ENCODE assay signal across 16 mouse cellular contexts in the genomic region with DNA sequence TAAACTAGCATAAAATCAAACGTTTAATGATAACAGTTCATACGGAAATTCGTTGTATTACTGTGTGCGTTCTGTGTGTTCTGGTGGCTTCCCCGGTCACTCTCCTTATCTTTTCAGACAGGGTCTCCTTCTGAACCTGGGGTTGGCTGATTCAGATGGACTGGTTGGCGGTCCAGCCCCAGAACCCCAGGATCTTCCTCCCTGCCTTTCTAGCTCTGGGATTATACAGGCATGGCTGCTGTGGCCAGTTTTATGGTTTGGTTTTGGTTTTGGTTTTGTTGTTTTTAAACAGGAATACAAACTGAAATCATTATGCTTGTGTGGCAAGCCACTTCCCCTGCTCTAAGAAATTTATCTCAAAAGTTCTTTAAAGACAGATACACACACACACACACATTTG. TPM values are rescaled to one million over a fixed set of nuclear protein-coding genes. Genes with fewer than 3 reads are reported as not detected.
DNase-seq lines count a peak whose midpoint lies in the region; ATAC-seq and TF ChIP-seq lines count a peak whose summit lies in the region.
"Had no signal": no experiment of that assay in that cellular context is flagged by ENCODE, and none has a peak within 500 bp of the region (broad histone marks: within the 10 kb centered on the region; RNA-seq: fewer than 3 reads in every experiment).

No protein-coding gene starts in this region.

- no peak for DNase-seq in heart, adult 11 months
- DNase-seq in MEL (ENCODE audit: low read depth, low spot score), result no peak
- peak; percentile 59 for DNase-seq in naive thymus-derived CD4-positive, alpha-beta T cell, adult 2 months (ENCODE audit: low read depth)
- no peak for DNase-seq in cerebellum, adult 9-10 months
- no peak for DNase-seq in frontal cortex, postnatal 25 days (ENCODE audit: low spot score in 2 of 2)
- no peak for DNase-seq in right cerebral cortex, adult 18-20 months
- DNase-seq: adrenal gland, postnatal 10 days; thymus, adult 2 months had no signal

- H3K36me3 ChIP-seq in heart, embryonic 15.5 days, result no peaks in the 10 kb centered on the region
- H3K36me3 ChIP-seq in MEL (ENCODE audit: control insufficient read depth in 1 of 2, insufficient read depth in 2 of 2, low read length in 2 of 2), result peaks cover 0 to 43% of the 10 kb centered on the region in 2 experiments; a peak in 2 of 4 replicates
- no peaks in the 10 kb centered on the region for H3K36me3 ChIP-seq in intestine, embryonic 15.5 days
- H3K36me3 ChIP-seq: forebrain, embryonic 15.5 days had no signal

- H3K4me3 ChIP-seq in heart, embryonic 15.5 days, result no peak overlapping the region
- H3K4me3 ChIP-seq in MEL (ENCODE audit: control insufficient read depth in 1 of 2, insufficient read depth in 1 of 2, low read depth in 2 of 2, low read length in 2 of 2), result peak overlapping the region; percentile 40 to 46
- H3K4me3 ChIP-seq in intestine, embryonic 15.5 days (replicated peaks), result no peak overlapping the region
- H3K4me3 ChIP-seq: forebrain, embryonic 15.5 days had no signal

- H3K4me2 ChIP-seq in heart, embryonic 15.5 days, result peak overlapping the region; percentile 88; the same call in 1 of the 2 replicates
- peak overlapping the region; percentile 96 for H3K4me2 ChIP-seq in intestine, embryonic 15.5 days (replicated peaks)
- H3K4me2 ChIP-seq: forebrain, embryonic 15.5 days had no signal

- TF ChIP-seq CTCF in MEL (IDR thresholded peaks at IDR 0.05 in 2 of 3, conservative IDR thresholded peaks at IDR 0.05 in 1 of 3; ENCODE audit: control insufficient read depth in 1 of 3, insufficient read depth in 1 of 3, low read depth in 2 of 3, low read length in 3 of 3, poor library complexity in 1 of 3, severe bottlenecking in 1 of 3), result no peak

- no peak for ATAC-seq in heart, embryonic 15.5 days (replicated peaks; ENCODE audit: insufficient number of reproducible peaks, insufficient read depth, low FRiP score, low read depth)
- ATAC-seq in intestine, embryonic 15.5 days, result no peak
- ATAC-seq: forebrain, embryonic 15.5 days; midbrain, embryonic 16.5 days had no signal

- no peak overlapping the region for H3K9ac ChIP-seq in heart, embryonic 15.5 days
- H3K9ac ChIP-seq in MEL (ENCODE audit: control insufficient read depth, low read depth, low read length, poor library complexity, severe bottlenecking), result peak overlapping the region; percentile 69
- H3K9ac ChIP-seq in intestine, embryonic 15.5 days, result no peak overlapping the region
- H3K9ac ChIP-seq: forebrain, embryonic 15.5 days had no signal

- peak; percentile 39 to 47; a peak in 1 of 4 replicates for TF ChIP-seq EP300 in MEL (IDR thresholded peaks at IDR 0.05; ENCODE audit: low read depth in 1 of 2, low read length in 2 of 2)

- 66% methylated on average over 6 of the region's 6 CpGs for WGBS in heart, embryonic 15.5 days
- 58% methylated on average over 6 of the region's 6 CpGs for WGBS in intestine, embryonic 15.5 days

- H3K79me2 ChIP-seq in MEL (ENCODE audit: control insufficient read depth, insufficient read depth, low read length, poor library complexity), result peaks cover 3% of the 10 kb centered on the region

- H3K27ac ChIP-seq in heart, embryonic 15.5 days, result no peak overlapping the region
- peak overlapping the region; percentile 97 for H3K27ac ChIP-seq in MEL (ENCODE audit: control insufficient read depth, low read depth, low read length)
- no peak overlapping the region for H3K27ac ChIP-seq in intestine, embryonic 15.5 days
- H3K27ac ChIP-seq: forebrain, embryonic 15.5 days had no signal

- H3K9me3 ChIP-seq in heart, embryonic 15.5 days (replicated peaks), result no peaks in the 10 kb centered on the region
- H3K9me3 ChIP-seq in MEL (replicated peaks; ENCODE audit: insufficient read depth, low read length), result no peaks in the 10 kb centered on the region
- no peaks in the 10 kb centered on the region for H3K9me3 ChIP-seq in intestine, embryonic 15.5 days
- H3K9me3 ChIP-seq: forebrain, embryonic 15.5 days had no signal

- no peak for TF ChIP-seq POLR2A in MEL (IDR thresholded peaks at IDR 0.05; ENCODE audit: control insufficient read depth in 1 of 2, insufficient read depth in 1 of 2, low read depth in 1 of 2, low read length in 2 of 2, poor library complexity in 1 of 2)

- TF ChIP-seq RAD21 in MEL (IDR thresholded peaks at IDR 0.05; ENCODE audit: low read depth, low read length), result no peak

- peaks cover 37% of the 10 kb centered on the region for H3K4me1 ChIP-seq in heart, embryonic 15.5 days (replicated peaks)
- peaks cover 30 to 45% of the 10 kb centered on the region in 2 experiments for H3K4me1 ChIP-seq in MEL (ENCODE audit: control insufficient read depth in 1 of 2, insufficient read depth in 2 of 2, low read length in 2 of 2)
- peaks cover 35% of the 10 kb centered on the region for H3K4me1 ChIP-seq in intestine, embryonic 15.5 days (replicated peaks)

- no peaks in the 10 kb centered on the region for H3K27me3 ChIP-seq in heart, embryonic 15.5 days
- no peaks in the 10 kb centered on the region for H3K27me3 ChIP-seq in MEL (ENCODE audit: control insufficient read depth in 1 of 2, insufficient read depth in 2 of 2, low read length in 2 of 2)
- H3K27me3 ChIP-seq in intestine, embryonic 15.5 days (replicated peaks), result no peaks in the 10 kb centered on the region
- H3K27me3 ChIP-seq: forebrain, embryonic 15.5 days had no signal

TF ChIP-seq in MEL, 35 proteins besides CTCF, POLR2A, EP300 and RAD21:
- TF ChIP-seq TCF12 (IDR thresholded peaks at IDR 0.05; ENCODE audit: low read depth, low read length) (0 out of 2 replicates have a peak, but pooled peaks have one; percentile 48), MXI1 (IDR thresholded peaks at IDR 0.05; ENCODE audit: low read depth, low read length) (peak; percentile 6; the same call in 1 of the 2 replicates), MEF2A (IDR thresholded peaks at IDR 0.05; ENCODE audit: extremely low read depth, insufficient replicate concordance, low read depth, low read length, poor library complexity, severe bottlenecking) (no peak), UBTF (IDR thresholded peaks at IDR 0.05; ENCODE audit: borderline replicate concordance, insufficient read depth, low read depth, low read length) (no peak), MAX (IDR thresholded peaks at IDR 0.05; ENCODE audit: low read length) (no peak), ELF1 (IDR thresholded peaks at IDR 0.05; ENCODE audit: low read depth, low read length) (no peak), MYB (IDR thresholded peaks at IDR 0.05; ENCODE audit: low read depth, low read length) (no peak), ZC3H11A (IDR thresholded peaks at IDR 0.05; ENCODE audit: low read depth, low read length) (no peak), RCOR1 (IDR thresholded peaks at IDR 0.05; ENCODE audit: low read depth, low read length) (no peak), ZMIZ1 (IDR thresholded peaks at IDR 0.05; ENCODE audit: low read depth, low read length) (no peak), TAL1 (IDR thresholded peaks at IDR 0.05; ENCODE audit: low read length) (peak; percentile 78), POLR2AphosphoS5 (IDR thresholded peaks at IDR 0.05; ENCODE audit: borderline replicate concordance, low read depth, low read length) (no peak), ZKSCAN1 (IDR thresholded peaks at IDR 0.05; ENCODE audit: low read depth, low read length) (no peak), NELFE (IDR thresholded peaks at IDR 0.05; ENCODE audit: low read depth, low read length) (no peak; the same call in 1 of the 2 replicates), ZNF384 (IDR thresholded peaks at IDR 0.05; ENCODE audit: low read depth, low read length) (no peak), POLR2AphosphoS2 (IDR thresholded peaks at IDR 0.05; ENCODE audit: low read length) (no peak), BHLHE40 (IDR thresholded peaks at IDR 0.05; ENCODE audit: borderline replicate concordance, low read depth, low read length) (no peak), CHD2 (IDR thresholded peaks at IDR 0.05; ENCODE audit: low read length) (no peak)

RNA-seq across cellular contexts. Expression of a gene that starts 3.0 kb away (rescaled TPM):
- polyA plus RNA-seq in heart, embryonic 15.5 days (2015; fragmentation: Nextera tagmentation; extraction: Ambion mirVana), result 44.3 and 53.2 TPM in 2 replicates
- total RNA-seq in MEL (2012; rRNA removed), result 22.8 and 30.6 TPM in 2 replicates
- 10 to 100 TPM in 1 of 2 experiments, not detected in 1; 25.0 TPM for polyA plus RNA-seq in MEL (2012; ENCODE audit: insufficient read depth in 1 of 2, insufficient read length in 2 of 2, low read depth in 1 of 2, low replicate concordance in 2 of 2, missing spikeins in 1 of 2)
- 85.4 and 88.7 TPM in 2 replicates for polyA plus RNA-seq in intestine, embryonic 15.5 days (2015; fragmentation: Nextera tagmentation; extraction: Ambion mirVana)

RNA-seq across cellular contexts. Expression of a gene that starts 23.1 kb away (rescaled TPM):
- not detected in 2 replicates for polyA plus RNA-seq in heart, embryonic 15.5 days (2015; fragmentation: Nextera tagmentation; extraction: Ambion mirVana)
- not detected in 2 replicates for total RNA-seq in MEL (2012; rRNA removed)
- polyA plus RNA-seq in MEL (2012; ENCODE audit: insufficient read depth in 1 of 2, insufficient read length in 2 of 2, low read depth in 1 of 2, low replicate concordance in 2 of 2, missing spikeins in 1 of 2), result under 1 TPM in 1 of 2 experiments, not detected in 1; 0.04 TPM
- not detected in 2 replicates for polyA plus RNA-seq in intestine, embryonic 15.5 days (2015; fragmentation: Nextera tagmentation; extraction: Ambion mirVana)
- total RNA-seq: adrenal gland, postnatal 10 days; hematopoietic stem cell, adult 5-6 weeks; layer of hippocampus, adult 8-10 months had no signal
- polyA plus RNA-seq: cortical plate, adult 2 months; forebrain, embryonic 15.5 days; limb, embryonic 11.5 days; midbrain, embryonic 16.5 days had no signal

RNA-seq across cellular contexts. Expression of a gene that starts 44.0 kb away (rescaled TPM):
- 130 and 146 TPM in 2 replicates for polyA plus RNA-seq in heart, embryonic 15.5 days (2015; fragmentation: Nextera tagmentation; extraction: Ambion mirVana)
- total RNA-seq in MEL (2012; rRNA removed), result 426 and 451 TPM in 2 replicates
- 100 to 1,000 TPM in 1 of 2 experiments, not detected in 1; 589 TPM for polyA plus RNA-seq in MEL (2012; ENCODE audit: insufficient read depth in 1 of 2, insufficient read length in 2 of 2, low read depth in 1 of 2, low replicate concordance in 2 of 2, missing spikeins in 1 of 2)
- 260 and 272 TPM in 2 replicates for polyA plus RNA-seq in intestine, embryonic 15.5 days (2015; fragmentation: Nextera tagmentation; extraction: Ambion mirVana)

Comparison
In these comparisons a context has a peak if more than half of its experiments do, and no peak if none do; other contexts are left out.
1. H3K4me3 ChIP-seq: peak in MEL (2 of 2); none in heart, embryonic 15.5 days (single experiment) and intestine, embryonic 15.5 days (single experiment).